Mouse (Mus musculus): ENCODE data around the gene Tectb.

GRCm38 (mm10) chr19:55136693-55137427 lies 43.7 kb upstream of the Tectb start:
- no peak for TF ChIP-seq POLR2A (IDR thresholded peaks at IDR 0.05; ENCODE audit: borderline replicate concordance, control insufficient read depth, low read depth, low read length)
- TF ChIP-seq CTCF (IDR thresholded peaks at IDR 0.05; ENCODE audit: control insufficient read depth, insufficient read depth, low read length): no peak

Data from bone marrow, adult 2 months (tissue).